Mouse (Mus musculus) CD8-positive naive resting alpha-beta T cell, adult 2 months (primary cell): ENCODE results near the gene Rnf38.

Source experiments
- DNase-seq, 2 experiments: peaks; one replicate each; pipeline ENCODE4 v3.0.0; 2022; ENCODE audit warnings: low read depth in 2 of 2, low spot score in 2 of 2

Gene Rnf38

DNA sequence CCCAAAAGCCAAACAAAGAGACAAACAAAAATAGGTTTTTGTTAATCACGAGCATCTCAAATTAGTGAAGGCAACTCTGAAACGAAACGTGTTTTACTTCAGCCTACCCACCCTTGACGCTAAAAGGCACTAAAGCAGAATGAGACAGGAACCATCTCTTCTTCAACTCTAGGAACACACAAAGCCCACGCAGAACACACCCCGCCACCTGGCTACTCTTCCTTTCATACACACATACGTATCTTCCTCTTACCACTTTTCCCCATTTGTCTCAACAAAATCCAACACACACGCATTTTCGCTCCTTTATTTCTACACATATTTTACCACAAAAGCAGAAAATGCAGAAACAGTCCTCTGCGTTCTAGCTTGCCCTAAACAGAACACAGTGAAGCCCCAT is 8.5 kb downstream of the Rnf38 start:
- DNase-seq: no peak

DNA sequence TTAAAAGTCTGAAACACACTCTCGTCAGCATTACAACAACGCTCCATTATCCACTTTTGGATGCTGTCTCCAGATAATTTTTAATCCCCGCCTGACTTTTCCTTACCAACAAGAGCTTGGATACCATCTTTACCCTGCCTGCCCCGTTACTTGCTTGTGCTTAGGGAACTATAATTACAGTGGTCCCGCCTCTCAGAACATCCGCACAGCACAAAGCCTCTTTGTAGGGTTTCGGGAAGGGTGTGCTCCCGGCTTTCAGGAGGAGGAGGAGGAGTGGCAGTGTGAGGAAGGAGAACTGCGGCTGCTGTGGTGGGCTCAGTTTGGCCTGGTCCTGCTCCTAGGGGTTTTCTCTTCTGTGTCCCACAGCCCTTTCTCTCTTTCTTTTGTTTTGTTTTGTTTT is 9.4 kb downstream of the Rnf38 start:
- no peak for DNase-seq

DNA sequence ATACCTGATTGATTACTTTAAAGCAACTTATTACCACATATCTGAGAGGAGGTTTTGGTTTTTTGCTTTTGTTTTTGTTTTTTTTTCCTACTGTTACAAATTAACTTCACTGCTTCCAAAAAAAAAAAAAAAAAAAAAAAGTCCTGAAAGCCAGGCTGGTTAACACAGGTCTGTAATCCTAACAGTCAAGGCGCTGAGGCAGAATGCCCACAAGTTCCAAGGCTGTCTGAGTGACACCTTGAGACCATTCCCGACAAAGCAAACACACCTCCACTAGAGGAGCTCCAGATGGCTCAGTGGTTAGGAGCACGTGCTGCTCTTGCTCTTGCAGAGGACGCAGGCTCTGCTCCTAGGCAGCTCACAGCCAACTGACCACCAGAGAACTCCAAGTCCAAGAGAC is 10.1 kb downstream of the Rnf38 start:
- no peak for DNase-seq

DNA sequence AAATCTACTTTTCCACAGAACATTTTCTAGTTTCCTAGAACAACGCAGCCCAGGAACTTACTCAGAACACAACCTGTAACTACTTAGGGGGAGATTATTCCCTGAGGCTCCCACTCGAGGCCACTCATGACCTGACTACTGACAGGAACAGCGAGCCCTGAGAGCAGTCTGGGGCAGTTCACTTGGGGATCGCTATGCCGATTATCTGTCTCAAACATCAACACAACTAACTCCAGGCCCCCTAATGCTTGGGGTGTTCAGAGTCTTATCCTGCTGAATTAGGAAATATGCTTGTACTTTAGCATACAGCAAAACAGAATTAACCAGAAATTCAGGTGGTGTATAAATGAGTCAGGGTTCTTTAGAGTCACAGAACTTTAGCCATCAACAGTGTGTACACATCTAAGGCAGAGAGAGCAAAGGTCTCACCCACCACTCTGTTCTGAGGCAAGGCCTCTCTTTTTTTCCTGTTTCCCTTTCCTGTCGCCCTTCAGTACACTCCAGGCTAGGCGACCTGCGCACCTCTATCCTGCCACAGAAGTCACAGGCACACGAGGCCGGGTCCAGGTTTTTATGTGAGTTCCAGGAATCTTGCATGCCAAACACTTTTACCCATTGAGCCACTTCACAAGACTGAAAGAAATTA is 16.7 kb downstream of the Rnf38 start:
- no peak for DNase-seq

DNA sequence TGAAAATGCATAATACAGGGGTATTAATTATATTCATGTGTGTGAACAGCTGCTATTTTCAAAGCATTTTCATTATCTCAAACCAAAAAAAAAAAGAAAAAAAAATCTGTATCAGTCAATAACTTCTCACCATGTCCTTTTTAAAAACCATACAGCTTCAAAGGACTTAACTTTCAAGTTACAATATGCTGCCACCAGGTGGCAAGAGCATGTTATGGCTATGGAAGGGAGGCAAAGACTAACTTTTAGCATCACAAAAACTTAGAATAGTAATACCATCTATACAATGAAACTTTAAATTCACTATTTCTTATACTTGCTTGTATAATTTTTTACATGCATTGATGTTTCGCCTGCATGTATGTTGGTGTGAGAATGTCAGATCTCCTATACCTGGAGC is 33.6 kb downstream of the Rnf38 start:
- peak; percentile 7 to 42 for DNase-seq

DNA sequence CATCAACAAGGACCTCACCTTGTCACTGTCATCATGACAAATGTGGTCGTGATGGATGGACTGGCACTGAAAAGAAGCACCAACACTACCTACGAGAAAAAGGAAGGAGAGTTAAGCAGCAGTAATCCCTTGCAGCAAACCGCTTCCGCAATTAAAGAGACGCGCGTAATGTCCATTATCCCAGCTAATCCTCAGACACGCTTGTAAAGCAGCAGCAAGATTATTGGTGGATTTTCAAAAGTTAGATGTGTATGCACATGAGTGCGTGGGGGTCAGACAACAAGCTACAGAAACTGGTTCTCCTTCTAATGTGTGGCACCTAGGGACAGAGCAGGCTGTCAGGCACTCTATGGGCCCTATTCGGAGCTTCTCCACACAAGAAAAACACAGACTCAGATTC is 46.2 kb downstream of the Rnf38 start:
- no peak for DNase-seq

DNA sequence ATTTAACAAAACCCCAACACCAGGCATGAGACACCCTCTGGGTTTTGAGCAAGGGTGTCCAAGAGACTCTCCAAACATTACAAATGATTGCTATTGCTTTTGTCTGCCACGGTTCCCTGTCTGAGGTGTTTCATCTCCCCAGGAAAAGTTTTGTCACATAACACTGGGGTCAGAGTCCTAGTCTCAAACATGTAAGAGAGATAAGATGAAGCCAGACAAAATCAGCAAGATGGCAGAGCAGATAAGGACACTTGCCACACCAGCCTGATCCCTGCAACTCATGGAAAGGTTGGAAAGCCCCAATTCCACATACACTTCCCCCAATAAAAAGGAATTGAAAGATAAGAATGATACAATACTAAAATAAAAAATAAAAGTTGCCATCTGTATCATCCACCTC is 49.7 kb downstream of the Rnf38 start:
- no peak for DNase-seq

DNA sequence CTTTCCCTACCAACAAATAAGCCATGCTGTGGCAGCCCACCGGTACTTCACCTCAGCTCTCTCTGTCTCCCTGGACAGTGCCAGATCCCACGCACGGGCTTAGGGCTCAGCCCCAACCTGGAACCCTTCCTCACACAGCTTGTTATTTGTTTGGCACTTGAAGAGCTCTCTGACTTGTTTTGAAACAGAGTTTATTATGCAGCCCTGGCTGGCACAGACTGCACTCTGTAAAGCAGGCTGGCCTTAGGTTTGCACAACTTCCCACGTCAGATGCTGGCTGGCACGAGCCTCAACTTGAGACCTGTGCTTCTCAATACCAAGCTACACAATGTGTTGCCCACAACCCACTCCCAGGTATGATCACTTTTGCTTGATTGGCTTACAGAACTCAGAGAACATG is 53.8 kb downstream of the Rnf38 start:
- DNase-seq: no peak

DNA sequence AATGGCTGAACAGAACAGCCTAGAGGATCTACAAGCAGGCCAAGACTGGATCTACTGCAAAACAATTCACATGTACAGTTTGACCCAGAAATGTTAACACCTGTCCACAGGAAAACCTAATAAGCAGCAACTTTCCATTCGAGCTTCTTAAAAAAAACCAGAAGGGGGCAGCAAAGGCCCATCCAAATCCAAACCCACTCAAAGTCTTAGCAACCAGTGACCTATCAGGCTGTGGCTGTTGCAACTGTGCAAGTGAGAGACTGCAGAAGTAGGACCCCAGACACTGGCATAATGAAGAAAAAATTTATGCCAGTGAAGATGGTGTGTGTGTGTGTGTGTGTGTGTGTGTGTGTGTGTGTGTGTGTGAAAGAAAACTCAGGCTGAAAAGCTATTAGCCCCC is 60.4 kb downstream of the Rnf38 start:
- DNase-seq: peak; percentile 46 to 65

DNA sequence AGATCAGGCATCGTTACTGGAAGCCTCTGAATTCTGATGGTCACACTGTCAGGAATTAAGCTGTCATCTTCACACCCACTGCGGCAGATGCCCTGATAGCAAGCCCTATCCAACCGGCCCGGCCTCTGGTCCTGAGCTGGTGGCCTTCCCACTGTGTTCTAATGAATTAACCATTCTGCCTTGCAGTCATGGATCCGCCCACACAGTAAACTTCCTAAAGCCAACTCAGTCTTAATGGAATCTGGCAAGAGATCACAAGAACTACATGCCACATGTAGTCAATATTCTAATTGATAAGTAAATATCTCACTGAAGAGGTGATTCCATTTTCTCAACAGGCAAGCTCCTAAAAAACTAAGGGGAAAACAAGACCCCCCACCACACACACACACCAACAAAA is 60.9 kb downstream of the Rnf38 start:
- no peak for DNase-seq

DNA sequence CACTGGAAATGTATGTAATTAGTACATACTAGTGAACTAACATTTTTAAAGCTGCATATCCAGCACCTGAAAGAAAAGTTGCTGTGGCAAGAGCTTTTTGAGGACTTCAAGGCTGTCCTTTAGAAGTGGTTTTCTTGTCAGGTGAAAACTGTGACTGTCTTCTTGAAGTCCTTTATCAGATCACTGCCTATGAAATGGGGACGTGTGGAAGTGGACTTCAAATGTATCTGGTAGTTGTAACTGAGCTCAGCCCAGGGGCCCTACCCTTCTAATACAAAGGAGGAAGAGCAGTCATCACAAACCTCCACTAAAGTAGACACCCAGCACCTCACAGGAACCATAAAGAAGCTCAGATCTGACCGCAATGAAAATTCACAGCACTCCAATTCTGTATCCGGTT is 63.7 kb downstream of the Rnf38 start:
- DNase-seq: peak; percentile 25 to 33

DNA sequence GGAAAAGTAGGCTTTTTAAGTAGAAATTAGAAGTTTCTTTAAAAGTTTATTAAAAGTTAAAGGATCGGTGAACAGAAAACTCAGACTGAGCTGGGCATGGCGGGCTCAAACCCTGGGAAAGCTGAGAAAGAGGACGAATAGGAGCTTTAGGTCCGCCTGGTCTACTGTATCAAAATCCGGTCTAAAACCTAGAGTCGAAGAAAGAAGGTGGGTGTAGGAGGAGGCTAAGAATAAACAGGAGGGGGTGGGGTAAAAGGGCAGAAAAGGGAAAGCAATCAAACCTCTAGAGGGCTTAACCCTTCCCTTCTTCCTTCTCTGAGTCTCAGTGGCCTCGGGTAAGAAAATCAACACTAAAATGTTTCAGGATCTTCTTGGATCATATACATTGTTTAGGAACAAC is 64.8 kb downstream of the Rnf38 start:
- DNase-seq: peak in 1 of 2 experiments; percentile 38

DNA sequence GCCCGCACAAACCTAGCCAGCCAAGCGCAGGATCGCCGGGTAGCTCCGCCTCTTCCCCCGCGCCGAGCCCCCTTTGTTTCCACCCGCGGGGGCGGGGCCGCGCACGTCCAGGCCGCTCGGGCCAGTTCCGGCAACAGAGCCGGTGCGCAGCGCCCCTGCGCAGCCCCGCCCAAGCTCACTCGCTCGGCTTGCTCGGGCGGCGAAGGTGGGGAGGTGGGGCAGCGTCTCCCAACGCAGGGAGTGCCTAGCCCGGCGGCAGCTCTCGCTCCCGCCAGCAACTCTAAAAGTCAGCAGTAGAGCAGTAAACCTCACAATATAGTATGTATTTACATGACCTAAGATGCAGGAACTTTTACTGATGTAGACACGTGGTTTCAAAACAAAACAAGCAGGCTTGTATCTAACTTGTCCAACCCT is 65.3 kb downstream of the Rnf38 start:
- peak; percentile 96 to 97 for DNase-seq

DNA sequence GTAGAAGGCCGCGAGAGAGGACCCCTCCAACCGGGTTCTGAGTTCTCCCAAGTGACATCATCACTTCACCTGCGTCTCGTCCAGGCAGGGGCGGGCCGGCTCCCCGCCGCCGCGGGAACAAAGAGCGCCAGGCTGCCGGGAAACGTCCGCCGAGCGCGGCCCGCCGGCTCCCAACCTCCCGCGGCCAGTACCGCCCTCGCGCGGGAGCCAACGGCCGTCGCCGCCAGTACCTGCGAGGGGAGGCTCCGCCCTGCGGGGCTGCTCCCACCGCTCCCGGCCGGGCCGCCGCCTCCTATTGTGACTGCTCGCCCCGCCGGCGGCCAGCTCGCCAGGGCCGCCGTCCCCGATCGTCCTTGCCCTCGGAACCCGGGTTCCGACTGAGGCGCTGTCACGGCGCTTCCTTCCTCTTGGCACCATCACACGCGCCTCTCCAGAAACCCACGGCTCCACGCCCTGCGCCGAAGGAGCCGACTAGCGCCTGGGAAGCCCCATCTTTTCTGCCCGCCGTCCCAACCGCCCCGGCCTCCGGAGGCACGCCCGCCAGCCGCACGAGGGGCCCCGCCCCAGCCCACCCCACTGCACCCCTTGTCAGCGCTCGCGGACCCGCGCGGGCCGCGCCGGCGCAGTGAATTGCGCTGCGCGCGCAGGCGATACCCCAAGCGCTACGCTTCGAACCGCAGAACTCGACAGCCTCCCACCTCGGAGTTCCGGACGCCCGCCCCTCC is 66.0 kb downstream of the Rnf38 start:
- peak; percentile 84 to 86 for DNase-seq

DNA sequence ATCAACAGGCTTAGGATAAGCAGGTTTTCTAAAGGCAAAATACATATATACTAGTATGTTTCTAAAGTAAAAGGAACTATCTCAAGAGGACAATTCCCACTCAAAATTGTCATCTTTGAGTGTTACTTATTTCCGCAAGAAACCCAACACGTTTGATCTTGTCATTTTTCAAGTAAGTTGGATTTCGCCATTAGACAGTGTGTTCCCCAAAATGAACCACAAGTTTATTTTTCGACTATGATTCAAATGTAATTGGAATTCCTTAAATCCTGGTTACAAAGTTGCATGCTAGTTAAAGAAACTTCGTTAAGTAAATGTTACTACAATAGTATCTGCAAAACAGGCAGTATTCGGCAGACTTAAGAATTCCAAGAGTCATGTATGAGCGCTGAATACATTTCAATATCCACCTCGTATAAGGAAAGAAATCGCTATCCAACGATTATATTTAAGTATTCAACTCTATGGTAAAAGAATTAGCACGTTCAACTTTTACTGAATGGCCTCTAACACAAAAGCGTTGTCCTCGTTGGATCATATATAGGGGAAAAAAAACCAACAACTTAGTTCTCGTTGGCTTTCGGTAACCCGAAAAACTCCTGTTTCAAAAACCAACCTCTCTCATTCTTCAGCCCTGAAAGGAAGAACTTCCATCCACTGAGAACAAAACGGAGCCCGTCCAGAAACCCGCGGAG is 66.7 kb downstream of the Rnf38 start:
- DNase-seq: no peak

DNA sequence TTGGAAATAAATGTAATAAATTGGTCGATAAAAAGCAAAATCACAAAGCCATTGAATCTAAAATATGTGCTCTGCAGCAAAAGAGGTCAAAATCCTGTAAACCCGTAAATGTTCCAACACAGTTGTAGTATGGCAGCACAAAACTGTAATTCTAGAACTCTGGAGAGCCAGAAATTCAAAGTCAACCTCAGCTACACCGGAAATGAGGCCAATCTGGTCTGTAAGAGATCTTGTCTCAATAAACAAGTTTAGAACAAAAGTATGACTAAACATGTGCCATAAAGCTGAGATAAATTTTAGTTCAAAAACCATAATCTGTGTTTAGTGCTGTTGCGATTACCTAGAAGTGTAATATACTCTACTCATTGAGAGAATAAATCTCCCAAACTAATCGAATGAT is 69.0 kb downstream of the Rnf38 start:
- peak in 1 of 2 experiments; percentile 32 for DNase-seq

DNA sequence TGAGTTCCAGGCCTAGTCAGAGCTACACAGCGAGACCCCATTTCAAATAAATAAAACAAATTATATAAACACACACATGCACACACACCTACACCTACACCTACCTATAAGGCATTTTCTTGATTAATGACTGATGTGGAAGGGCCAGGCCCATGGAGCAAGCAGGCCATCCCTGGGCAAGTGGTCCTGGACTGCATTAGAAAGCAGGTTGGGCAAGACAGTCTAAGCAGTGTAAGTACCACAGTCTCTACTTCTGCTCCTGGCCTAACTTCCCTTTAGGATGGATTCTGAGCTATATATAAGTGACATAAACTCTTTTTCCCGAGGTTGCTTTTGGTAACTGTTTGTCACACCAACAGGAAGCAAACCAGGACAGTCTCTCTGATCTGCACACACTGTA is 70.6 kb downstream of the Rnf38 start:
- DNase-seq: no peak

DNA sequence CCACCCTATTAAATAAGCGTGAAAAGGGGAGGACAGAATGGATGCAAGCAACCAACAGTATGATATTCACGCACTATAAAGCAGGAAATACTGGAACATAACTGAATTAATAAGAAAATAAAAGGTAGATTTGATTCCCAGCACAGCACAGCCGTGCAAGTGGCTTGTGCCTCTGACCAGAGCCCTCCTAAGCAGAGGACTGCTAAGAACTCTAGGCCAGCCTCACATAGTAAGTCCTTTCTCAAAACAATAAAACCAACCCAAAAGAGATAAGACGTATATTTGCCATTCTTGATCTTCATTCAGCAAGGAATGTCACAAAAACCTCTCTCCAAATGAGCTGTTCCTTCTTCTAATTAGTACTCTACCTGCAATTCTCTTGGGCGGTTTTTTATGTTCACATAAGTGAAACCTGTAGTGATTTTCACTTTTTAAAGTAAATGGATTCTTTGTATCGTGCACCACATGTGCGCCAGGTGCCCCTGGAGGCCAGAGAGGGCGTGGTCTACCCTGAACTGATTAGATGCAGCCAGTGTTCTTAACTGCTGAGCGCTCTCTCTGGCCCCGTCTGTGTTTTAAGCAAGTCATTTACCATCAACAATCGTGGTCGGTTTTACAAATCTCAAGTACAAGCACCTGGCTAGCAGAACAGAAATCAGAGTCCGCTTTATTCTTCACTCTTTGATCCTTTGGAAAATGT is 72.4 kb downstream of the Rnf38 start:
- DNase-seq: no peak

DNA sequence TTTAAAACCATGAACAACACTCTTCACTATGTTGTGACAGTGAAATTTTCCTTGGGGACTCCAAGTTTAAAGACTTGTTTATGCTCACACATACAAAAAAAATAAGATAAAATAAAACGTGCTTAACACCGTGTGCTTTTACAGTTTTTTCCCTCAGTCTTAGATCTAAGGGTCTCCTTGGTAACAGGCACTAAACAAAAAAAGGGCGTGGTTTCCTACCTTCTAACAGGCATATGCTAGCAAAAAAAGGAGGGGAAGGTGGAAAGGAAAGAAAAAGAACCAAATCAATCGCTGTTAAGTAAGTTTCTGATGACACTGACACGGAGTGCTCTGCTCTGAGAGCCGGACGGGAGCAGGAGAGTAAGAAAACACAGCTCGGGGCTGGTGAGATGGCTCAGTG is 73.8 kb downstream of the Rnf38 start:
- DNase-seq: peak in 1 of 2 experiments; percentile 40

DNA sequence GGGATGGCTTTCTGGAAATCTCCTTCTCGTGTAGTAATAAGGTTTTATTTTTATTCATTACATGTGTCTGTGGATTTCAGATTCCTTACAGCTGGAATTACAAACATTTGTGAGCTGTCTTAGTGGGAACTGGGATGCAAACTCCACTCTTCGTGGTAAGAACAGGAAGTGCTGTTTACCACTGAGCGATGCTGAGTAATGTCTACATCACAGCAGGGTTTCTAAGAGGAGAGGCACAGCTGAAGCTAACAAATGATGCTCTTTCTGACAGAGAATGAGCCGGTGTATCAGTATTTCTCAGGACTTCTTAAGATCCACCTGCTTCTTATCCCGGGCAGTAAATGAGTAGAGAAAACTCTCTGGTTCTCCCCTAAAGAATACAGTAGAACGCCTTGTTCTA is 77.1 kb downstream of the Rnf38 start:
- no peak for DNase-seq

DNA sequence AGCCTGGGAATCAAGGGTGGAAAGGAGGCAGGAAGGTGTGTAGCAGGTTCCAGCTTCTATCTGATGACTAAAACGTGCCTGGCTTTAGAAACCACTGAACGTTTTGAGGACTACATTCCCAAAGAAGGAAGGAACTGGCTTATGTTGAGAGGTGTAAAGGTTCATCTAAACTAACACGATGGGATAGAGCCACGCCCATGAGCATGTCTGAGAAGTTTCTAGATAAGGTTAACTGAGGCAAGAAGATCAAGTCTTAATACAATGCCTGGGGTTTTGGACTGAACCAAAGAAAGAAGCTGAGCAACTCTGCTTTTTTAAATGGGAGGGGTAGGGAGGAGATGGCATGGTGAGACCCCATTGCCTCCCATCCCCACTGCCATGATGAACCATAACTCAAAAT is 78.7 kb downstream of the Rnf38 start:
- no peak for DNase-seq

DNA sequence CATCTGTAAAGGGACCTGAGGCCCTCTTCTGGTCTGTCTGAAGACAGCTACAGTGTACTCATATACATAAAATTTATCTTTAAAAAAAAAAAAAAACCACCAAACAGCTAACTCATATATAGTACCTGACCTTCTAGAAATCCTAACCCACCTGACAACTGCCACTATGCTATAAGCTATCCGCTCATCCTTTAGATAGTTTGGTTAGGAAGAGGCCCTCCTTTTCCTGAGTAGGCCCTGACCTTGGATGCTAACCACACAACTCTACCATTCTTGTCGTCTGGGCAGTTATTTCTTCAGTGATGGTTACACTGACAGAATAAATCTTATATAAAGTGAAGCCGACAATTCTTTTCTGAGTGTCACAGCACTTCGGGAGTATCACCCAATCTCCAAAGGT is 80.7 kb downstream of the Rnf38 start:
- DNase-seq: no peak
